Mouse (Mus musculus): ENCODE results near the gene Prss35. TPM values are rescaled to one million over a fixed set of nuclear protein-coding genes. Genes with fewer than 3 reads are reported as not detected.

Prss35 gene
- polyA plus RNA-seq, 1 experiment from 2014 or later: 0.84 TPM

DNA sequence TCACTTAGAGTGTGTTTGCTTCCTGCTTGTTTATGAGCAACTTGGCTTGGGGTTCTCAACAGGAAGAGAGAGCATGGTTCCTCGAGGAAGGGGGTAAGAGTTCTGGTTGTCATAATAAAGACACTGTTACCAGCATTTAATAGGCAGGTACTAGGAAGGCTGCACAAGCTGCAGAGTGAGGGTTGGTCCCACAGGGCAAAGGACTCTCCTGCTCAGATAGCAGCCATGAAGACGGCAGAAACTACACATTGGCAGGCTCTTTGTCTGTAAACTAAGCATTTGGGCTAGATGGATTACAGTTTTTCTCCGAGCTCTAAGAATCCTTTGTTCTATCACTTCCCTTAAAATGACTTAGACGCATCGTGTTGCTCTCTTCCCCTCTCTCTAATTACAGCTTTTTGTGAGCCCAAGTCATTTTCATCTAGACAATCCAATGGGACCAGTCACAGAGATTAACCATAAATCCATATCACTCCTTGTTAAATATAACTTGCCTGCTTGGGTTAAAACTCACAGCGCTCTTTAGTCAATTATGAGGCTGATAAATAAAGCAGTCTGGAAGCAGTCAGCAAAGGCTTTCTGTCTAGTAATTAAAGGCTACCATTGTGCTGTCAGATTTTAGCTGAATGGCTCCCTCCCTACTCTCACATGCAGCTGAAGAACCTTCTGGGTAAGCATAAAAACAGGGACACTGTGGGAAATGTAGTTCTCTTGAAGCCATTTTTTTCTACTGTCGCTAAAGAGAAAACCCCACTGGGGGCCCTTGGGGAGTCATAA, 17.7 kb upstream of the Prss35 start:
- H3K27me3 ChIP-seq (replicated peaks; ENCODE audit: control insufficient read depth, insufficient read depth, low read length): no peaks in the 10 kb centered on the region
- ATAC-seq (peak; percentile 88), DNase-seq (ENCODE audit: low spot score) (peak; percentile 78)
- H3K9ac ChIP-seq (ENCODE audit: low read length): no peak overlapping the region
- WGBS: 9% methylated on average over 7 of the region's 7 CpGs
- H3K9me3 ChIP-seq (replicated peaks; ENCODE audit: control insufficient read depth, low read length): no peaks in the 10 kb centered on the region
- H3K4me1 ChIP-seq (ENCODE audit: control insufficient read depth, insufficient read depth, low read length): peaks cover 3% of the 10 kb centered on the region; the same call in 1 of the 2 replicates
- H3K4me2 ChIP-seq (ENCODE audit: low read length): no peak overlapping the region
- no peak overlapping the region for H3K4me3 ChIP-seq (ENCODE audit: low read depth, low read length)
- peak overlapping the region; percentile 28; the same call in 1 of the 2 replicates for H3K27ac ChIP-seq (ENCODE audit: low read depth, low read length)
- H3K36me3 ChIP-seq (ENCODE audit: control insufficient read depth, insufficient read depth, low read length): no peaks in the 10 kb centered on the region

DNA sequence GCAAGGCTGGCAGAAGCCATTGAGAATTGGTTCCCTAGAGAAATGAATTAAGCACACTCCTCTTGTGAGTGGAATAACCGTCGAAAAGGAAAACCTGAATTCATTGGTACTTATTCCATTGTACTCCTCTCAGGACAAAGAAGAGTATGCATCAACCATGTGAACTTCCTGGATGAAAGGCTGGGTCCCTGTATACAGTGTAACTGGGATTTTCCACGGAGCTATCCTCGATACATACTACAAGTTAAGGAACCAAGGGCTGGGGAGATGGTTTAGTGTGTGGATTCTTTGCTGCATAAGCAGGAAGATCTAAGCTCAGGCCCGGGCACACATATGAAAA, 17.1 kb upstream of the Prss35 start:
- 65% methylated on average over 5 of the region's 5 CpGs for WGBS

DNA sequence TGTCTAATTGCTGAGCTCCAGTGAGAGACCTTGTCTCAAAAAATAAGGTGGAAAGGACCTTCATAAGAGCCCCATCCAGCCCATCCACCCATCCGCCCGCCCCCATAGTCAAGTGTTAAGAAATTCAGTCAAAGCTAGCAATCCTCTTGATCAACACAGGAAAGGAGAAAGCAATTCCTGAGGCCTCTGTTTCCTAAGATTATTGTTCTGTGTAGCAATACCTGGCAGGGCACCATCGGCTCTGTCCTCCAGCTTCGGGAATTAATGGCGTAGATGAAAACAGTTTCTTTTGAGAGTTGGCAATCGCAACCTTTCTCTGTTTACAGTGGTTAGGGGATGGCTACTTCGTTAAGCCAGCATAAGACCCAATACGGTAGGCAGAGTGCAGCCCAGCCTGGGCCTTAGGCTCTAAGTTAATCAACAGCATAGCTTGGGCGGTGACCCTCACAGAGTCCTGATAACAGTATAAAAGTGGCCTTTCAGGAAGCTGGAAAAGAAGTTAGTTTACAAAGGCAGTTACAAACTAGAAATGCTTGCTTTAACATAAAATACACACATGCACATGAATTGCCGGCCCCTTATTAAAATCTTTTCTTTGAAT, 15.1 kb upstream of the Prss35 start:
- Histone ChIP-seq H3K4me1 (ENCODE audit: control insufficient read depth, insufficient read depth, low read length) (peaks cover 3% of the 10 kb centered on the region; the same call in 1 of the 2 replicates), H3K27me3 (replicated peaks; ENCODE audit: control insufficient read depth, insufficient read depth, low read length) (no peaks in the 10 kb centered on the region), H3K36me3 (ENCODE audit: control insufficient read depth, insufficient read depth, low read length) (no peaks in the 10 kb centered on the region), H3K9ac (ENCODE audit: low read length) (no peak overlapping the region), H3K4me2 (ENCODE audit: low read length) (no peak overlapping the region), H3K27ac (ENCODE audit: low read depth, low read length) (no peak overlapping the region), H3K9me3 (replicated peaks; ENCODE audit: control insufficient read depth, low read length) (no peaks in the 10 kb centered on the region), H3K4me3 (ENCODE audit: low read depth, low read length) (no peak overlapping the region)
- DNase-seq (ENCODE audit: low spot score) (no peak), ATAC-seq (no peak)
- 67% methylated on average over 10 of the region's 10 CpGs for WGBS

More for the DNA sequence above, 17.1 kb upstream of the Prss35 start:
- Histone ChIP-seq H3K27ac (ENCODE audit: low read depth, low read length) (no peak overlapping the region), H3K9ac (ENCODE audit: low read length) (no peak overlapping the region), H3K4me3 (ENCODE audit: low read depth, low read length) (no peak overlapping the region), H3K4me2 (ENCODE audit: low read length) (no peak overlapping the region), H3K36me3 (ENCODE audit: control insufficient read depth, insufficient read depth, low read length) (no peaks in the 10 kb centered on the region), H3K9me3 (replicated peaks; ENCODE audit: control insufficient read depth, low read length) (no peaks in the 10 kb centered on the region), H3K27me3 (replicated peaks; ENCODE audit: control insufficient read depth, insufficient read depth, low read length) (no peaks in the 10 kb centered on the region), H3K4me1 (ENCODE audit: control insufficient read depth, insufficient read depth, low read length) (peaks cover 3% of the 10 kb centered on the region; the same call in 1 of the 2 replicates)
- peak; percentile 45 for ATAC-seq
- peak; percentile 7 for DNase-seq (ENCODE audit: low spot score)

DNA sequence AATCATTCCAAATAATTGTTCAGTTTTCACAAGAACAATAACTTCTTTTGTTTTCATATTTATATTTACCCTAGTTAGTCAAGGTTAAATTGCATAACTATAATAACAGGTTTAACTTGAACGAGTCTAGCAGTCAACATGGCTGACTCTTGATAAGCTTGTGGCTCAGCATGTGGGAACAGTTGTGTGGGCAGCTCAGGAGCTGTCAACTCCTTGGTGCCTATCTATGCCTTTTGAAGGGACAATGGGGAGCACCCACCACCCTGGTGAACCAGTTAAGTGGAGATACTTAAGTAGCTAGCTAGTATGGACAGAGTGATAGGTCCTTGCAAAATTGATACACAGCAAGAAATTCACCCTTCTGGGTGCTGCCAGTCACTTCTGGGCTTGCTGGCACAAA, 14.4 kb upstream of the Prss35 start:
- Histone ChIP-seq H3K27me3 (replicated peaks; ENCODE audit: control insufficient read depth, insufficient read depth, low read length) (no peaks in the 10 kb centered on the region), H3K4me2 (ENCODE audit: low read length) (no peak overlapping the region), H3K36me3 (ENCODE audit: control insufficient read depth, insufficient read depth, low read length) (no peaks in the 10 kb centered on the region), H3K27ac (ENCODE audit: low read depth, low read length) (no peak overlapping the region), H3K9ac (ENCODE audit: low read length) (no peak overlapping the region), H3K4me1 (ENCODE audit: control insufficient read depth, insufficient read depth, low read length) (peaks cover 3% of the 10 kb centered on the region; the same call in 1 of the 2 replicates), H3K9me3 (replicated peaks; ENCODE audit: control insufficient read depth, low read length) (no peaks in the 10 kb centered on the region), H3K4me3 (ENCODE audit: low read depth, low read length) (no peak overlapping the region)
- DNase-seq (ENCODE audit: low spot score): no peak
- no peak for ATAC-seq
- WGBS: 58% methylated on average over 1 of the region's 1 CpGs

DNA sequence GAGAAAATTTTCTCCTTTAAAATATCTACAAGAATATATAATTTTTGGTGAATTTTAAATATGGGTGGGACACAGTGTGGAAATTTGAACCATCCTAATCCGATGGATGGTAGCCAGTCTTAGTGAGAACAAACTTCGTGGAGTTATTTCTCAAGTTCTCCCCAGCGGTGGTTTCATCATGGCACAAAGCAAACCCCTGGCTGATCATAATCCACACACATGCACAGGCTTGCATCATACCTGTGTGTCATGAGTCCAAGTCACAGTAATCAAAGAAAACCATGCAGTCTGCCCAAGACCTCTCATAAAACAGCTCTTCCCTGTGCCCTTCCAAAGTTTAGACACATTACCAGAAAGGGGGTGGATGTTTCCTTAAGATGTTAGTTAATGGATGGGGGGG, 13.6 kb upstream of the Prss35 start:
- Histone ChIP-seq H3K36me3 (ENCODE audit: control insufficient read depth, insufficient read depth, low read length) (no peaks in the 10 kb centered on the region), H3K4me2 (ENCODE audit: low read length) (no peak overlapping the region), H3K4me3 (ENCODE audit: low read depth, low read length) (no peak overlapping the region), H3K9me3 (replicated peaks; ENCODE audit: control insufficient read depth, low read length) (no peaks in the 10 kb centered on the region), H3K4me1 (ENCODE audit: control insufficient read depth, insufficient read depth, low read length) (peaks cover 3% of the 10 kb centered on the region; the same call in 1 of the 2 replicates), H3K27me3 (replicated peaks; ENCODE audit: control insufficient read depth, insufficient read depth, low read length) (no peaks in the 10 kb centered on the region), H3K27ac (ENCODE audit: low read depth, low read length) (no peak overlapping the region), H3K9ac (ENCODE audit: low read length) (no peak overlapping the region)
- 95% methylated on average over 3 of the region's 3 CpGs for WGBS
- no peak for DNase-seq (ENCODE audit: low spot score)
- no peak for ATAC-seq

DNA sequence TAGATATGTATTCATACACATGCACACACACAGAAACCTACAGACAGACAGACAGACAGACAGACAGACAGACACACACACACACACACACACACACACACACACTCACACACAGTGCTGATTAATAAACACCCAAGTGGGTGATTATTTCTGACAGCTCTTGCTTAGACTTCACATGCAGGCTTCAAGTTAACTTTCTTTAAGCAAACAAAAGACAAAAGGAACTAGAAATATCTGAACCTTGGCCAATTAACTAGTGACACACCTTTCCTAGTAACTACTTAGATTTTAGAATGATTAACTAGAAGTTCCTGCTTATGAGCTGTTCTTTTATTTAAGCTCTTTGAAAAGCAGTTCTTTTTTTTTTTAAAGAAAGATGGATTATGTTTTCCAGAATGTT, 9.1 kb upstream of the Prss35 start:
- Histone ChIP-seq H3K4me1 (ENCODE audit: control insufficient read depth, insufficient read depth, low read length) (no peaks in the 10 kb centered on the region), H3K4me2 (ENCODE audit: low read length) (no peak overlapping the region), H3K27ac (ENCODE audit: low read depth, low read length) (no peak overlapping the region), H3K36me3 (ENCODE audit: control insufficient read depth, insufficient read depth, low read length) (no peaks in the 10 kb centered on the region), H3K27me3 (replicated peaks; ENCODE audit: control insufficient read depth, insufficient read depth, low read length) (no peaks in the 10 kb centered on the region), H3K9ac (ENCODE audit: low read length) (no peak overlapping the region), H3K9me3 (replicated peaks; ENCODE audit: control insufficient read depth, low read length) (no peaks in the 10 kb centered on the region), H3K4me3 (ENCODE audit: low read depth, low read length) (no peak overlapping the region)
- no peak for DNase-seq (ENCODE audit: low spot score)
- no peak for ATAC-seq

DNA sequence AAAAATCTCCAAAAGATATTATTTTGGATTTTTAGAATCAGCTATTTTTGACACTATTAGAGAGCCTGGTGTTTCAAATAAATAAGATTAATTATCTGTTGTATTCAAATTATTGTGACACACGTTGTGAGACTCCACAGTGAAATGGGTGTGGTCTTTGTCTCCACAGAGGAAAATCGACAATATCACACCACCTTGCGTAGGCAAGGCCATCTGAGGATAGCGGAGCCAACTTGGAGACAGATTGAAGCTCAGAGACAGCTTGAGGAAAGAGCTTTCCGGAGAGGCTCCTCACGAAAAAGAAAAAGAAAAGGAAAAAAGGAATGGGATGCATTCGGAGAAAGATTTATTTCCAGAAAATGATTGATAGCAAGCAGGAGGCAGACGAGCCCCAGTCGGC, 8.7 kb upstream of the Prss35 start:
- no peak for ATAC-seq
- 79% methylated on average over 9 of the region's 9 CpGs for WGBS
- Histone ChIP-seq H3K4me3 (ENCODE audit: low read depth, low read length) (no peak overlapping the region), H3K9ac (ENCODE audit: low read length) (no peak overlapping the region), H3K4me1 (ENCODE audit: control insufficient read depth, insufficient read depth, low read length) (no peaks in the 10 kb centered on the region), H3K4me2 (ENCODE audit: low read length) (no peak overlapping the region), H3K27ac (ENCODE audit: low read depth, low read length) (no peak overlapping the region), H3K36me3 (ENCODE audit: control insufficient read depth, insufficient read depth, low read length) (no peaks in the 10 kb centered on the region), H3K27me3 (replicated peaks; ENCODE audit: control insufficient read depth, insufficient read depth, low read length) (no peaks in the 10 kb centered on the region), H3K9me3 (replicated peaks; ENCODE audit: control insufficient read depth, low read length) (no peaks in the 10 kb centered on the region)
- no peak for DNase-seq (ENCODE audit: low spot score)

DNA sequence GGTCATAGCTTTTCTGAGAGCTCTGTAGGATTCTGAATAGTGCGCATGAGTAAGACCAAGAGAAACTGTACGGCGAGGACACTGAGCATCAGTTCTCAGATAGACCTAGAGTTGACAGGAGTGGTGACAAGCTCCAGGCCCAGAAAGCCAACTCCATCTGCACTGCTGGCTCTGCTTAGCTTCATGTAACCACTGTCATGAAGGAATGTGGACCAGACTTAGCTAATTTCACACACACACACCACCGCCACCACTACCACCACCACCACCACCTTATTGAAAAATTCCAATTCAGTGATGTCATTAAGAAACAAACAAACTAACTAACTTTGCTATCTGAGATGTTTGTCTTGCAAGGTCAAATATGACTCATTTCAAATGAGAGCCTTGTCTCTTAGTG, 6.5 kb upstream of the Prss35 start:
- Histone ChIP-seq H3K36me3 (ENCODE audit: control insufficient read depth, insufficient read depth, low read length) (no peaks in the 10 kb centered on the region), H3K27me3 (replicated peaks; ENCODE audit: control insufficient read depth, insufficient read depth, low read length) (no peaks in the 10 kb centered on the region), H3K9ac (ENCODE audit: low read length) (no peak overlapping the region), H3K4me1 (ENCODE audit: control insufficient read depth, insufficient read depth, low read length) (no peaks in the 10 kb centered on the region), H3K4me3 (ENCODE audit: low read depth, low read length) (no peak overlapping the region), H3K4me2 (ENCODE audit: low read length) (no peak overlapping the region), H3K9me3 (replicated peaks; ENCODE audit: control insufficient read depth, low read length) (no peaks in the 10 kb centered on the region), H3K27ac (ENCODE audit: low read depth, low read length) (no peak overlapping the region)
- no peak for DNase-seq (ENCODE audit: low spot score)
- WGBS: 95% methylated on average over 4 of the region's 4 CpGs
- ATAC-seq: no peak

DNA sequence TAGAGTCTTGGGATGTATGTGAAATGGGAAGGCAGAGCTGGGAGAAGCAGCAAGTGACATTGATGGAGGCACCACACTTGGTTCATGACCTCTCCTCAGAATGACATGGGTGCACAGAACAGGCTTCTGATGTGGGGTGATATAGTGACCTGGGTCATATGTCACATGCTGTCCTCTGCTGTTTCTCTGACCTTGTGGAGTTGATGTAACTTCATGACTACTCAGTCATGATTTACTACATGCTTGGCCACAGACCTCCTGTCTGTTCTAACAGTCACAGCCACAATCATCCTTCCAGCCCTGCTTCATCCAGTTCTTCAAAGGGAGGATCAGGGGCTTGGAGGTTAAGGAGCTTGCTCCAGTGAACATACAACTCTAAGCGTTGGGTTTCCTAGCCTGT, 5.4 kb upstream of the Prss35 start:
- WGBS: 93% methylated on average over 1 of the region's 1 CpGs
- Histone ChIP-seq H3K27ac (ENCODE audit: low read depth, low read length) (no peak overlapping the region), H3K4me3 (ENCODE audit: low read depth, low read length) (no peak overlapping the region), H3K4me2 (ENCODE audit: low read length) (no peak overlapping the region), H3K36me3 (ENCODE audit: control insufficient read depth, insufficient read depth, low read length) (no peaks in the 10 kb centered on the region), H3K4me1 (ENCODE audit: control insufficient read depth, insufficient read depth, low read length) (peaks cover 3% of the 10 kb centered on the region), H3K9ac (ENCODE audit: low read length) (no peak overlapping the region), H3K9me3 (replicated peaks; ENCODE audit: control insufficient read depth, low read length) (no peaks in the 10 kb centered on the region), H3K27me3 (replicated peaks; ENCODE audit: control insufficient read depth, insufficient read depth, low read length) (no peaks in the 10 kb centered on the region)
- DNase-seq (ENCODE audit: low spot score): no peak
- no peak for ATAC-seq
